Mouse (Mus musculus) central nervous system, embryonic 14 days (tissue): ENCODE measurements around the gene Gm8297. TPM values are rescaled to one million over a fixed set of nuclear protein-coding genes. Genes with fewer than 3 reads are reported as not detected.

Source experiments
- polyA plus RNA-seq: library from polyadenylated mRNA; depleted of rRNA; stranded (reverse); fragments of >200 nt; gene quantifications from 2 replicates; pipeline ENCODE4 v1.2.3, GENCODE M21; 2012; rRNA removed

Gm8297 gene
- polyA plus RNA-seq, result not detected in 2 replicates

GRCm38 (mm10) chr14:4983635-4984034 is at the start of gene Gm8297:
TSS of gene Gm8297 (plus strand) at chr14:4983935.

DNA sequence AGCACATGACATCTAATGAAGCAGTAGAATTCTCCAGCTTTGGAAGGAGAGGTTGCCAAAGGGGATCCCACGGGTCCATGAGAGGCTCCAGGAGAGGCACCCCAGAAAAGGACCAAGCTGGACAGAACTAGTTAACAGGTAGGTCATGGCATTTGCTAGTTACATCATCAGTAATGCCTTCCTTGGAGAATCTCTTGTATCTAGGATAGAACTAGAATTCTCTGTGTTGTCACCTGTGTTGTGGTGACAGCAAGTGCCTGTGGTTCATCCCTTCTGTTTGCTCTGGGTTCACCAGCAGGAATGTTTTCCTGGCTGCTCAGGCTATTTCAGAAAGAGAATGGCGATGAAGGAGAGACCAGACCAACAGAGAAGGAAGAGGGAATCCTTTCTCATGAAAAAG is 31.9 kb downstream of the Gm8297 start, which contains the start of gene Gm3298:
Gene Gm3298, plus strand, starts transcription at position 301 of the 400 bp plus-strand sequence.

Other genes with a start within 250 kb of the Gm8297 start
- not detected in 2 replicates for gene Gm9602, start 207.6 kb upstream of the Gm8297 start, polyA plus RNA-seq
- not detected in 2 replicates for gene Gm3269, start 145.8 kb upstream of the Gm8297 start, polyA plus RNA-seq
- gene Gm3264, start 128.4 kb upstream of the Gm8297 start, polyA plus RNA-seq, result 3.7 and 4.1 TPM in 2 replicates
- gene Gm3278, start 91.5 kb upstream of the Gm8297 start, polyA plus RNA-seq, result 0.15 and 0.17 TPM in 2 replicates
- gene Gm3298, start 32.0 kb downstream of the Gm8297 start, polyA plus RNA-seq, result not detected in 2 replicates
- gene 4930555G01Rik, start 66.7 kb downstream of the Gm8297 start, polyA plus RNA-seq, result not detected in 2 replicates
- 13.0 and 14.3 TPM in 2 replicates for gene Gm8281, start 87.1 kb downstream of the Gm8297 start, polyA plus RNA-seq
- 0.02 TPM in 1 of 2 replicates, not detected in the other for gene Gm8279, start 147.6 kb downstream of the Gm8297 start, polyA plus RNA-seq
- gene Gm3317, start 180.6 kb downstream of the Gm8297 start, polyA plus RNA-seq, result not detected in 2 replicates
- gene Gm8271, start 201.9 kb downstream of the Gm8297 start, polyA plus RNA-seq, result not detected in 2 replicates